Mouse (Mus musculus) midbrain, embryonic 14.5 days (tissue): ENCODE measurements around the gene Fam160b1. TPM values are rescaled to one million over a fixed set of nuclear protein-coding genes. Genes with fewer than 3 reads are reported as not detected.

ENCODE experiments used
- ATAC-seq: fragments of 200-750 bp; cut with Nextera tagmentation; 2 replicates; pipeline ENCODE4 v1.8.0; 2017; ENCODE audit warnings: moderate number of reproducible peaks, moderate library complexity; ENCODE audit not compliant: low FRiP score, low TSS enrichment
- DNase-seq: peaks from one replicate; pipeline ENCODE4 v3.0.0-alpha.2; 2015
- H3K27ac ChIP-seq: fragments of 300-500 bp; sonication (generic); replicated peaks from 2 replicates; pipeline ENCODE4 v1.5.1; 2014; ENCODE audit warnings: mild to moderate bottlenecking, low read depth, low read length, moderate library complexity
- H3K27me3 ChIP-seq: fragments of 300-500 bp; sonication (generic); 2 replicates; pipeline ENCODE4 v1.6.1; 2014; ENCODE audit warnings: low read length, control low read depth, mixed read lengths; ENCODE audit not compliant: control insufficient read depth, insufficient read depth
- H3K36me3 ChIP-seq: fragments of 300-500 bp; sonication (generic); 2 replicates; pipeline ENCODE4 v1.6.1; 2014; ENCODE audit warnings: low read length, control low read depth; ENCODE audit not compliant: control insufficient read depth, insufficient read depth
- H3K4me1 ChIP-seq: fragments of 300-500 bp; sonication (generic); 2 replicates; pipeline ENCODE4 v1.6.1; 2014; ENCODE audit warnings: mild to moderate bottlenecking, antibody characterized with exemption, low read length, control low read depth; ENCODE audit not compliant: control insufficient read depth, insufficient read depth
- H3K4me2 ChIP-seq: fragments of 300-500 bp; sonication (generic); 2 replicates; pipeline ENCODE4 v1.6.1; 2014; ENCODE audit warnings: mild to moderate bottlenecking, low read length, moderate library complexity
- H3K4me3 ChIP-seq: fragments of 300-500 bp; sonication (generic); replicated peaks from 2 replicates; pipeline ENCODE4 v1.5.1; 2014; ENCODE audit warnings: low read depth, low read length
- H3K9ac ChIP-seq: fragments of 300-500 bp; sonication (generic); replicated peaks from 2 replicates; pipeline ENCODE4 v1.6.1; 2014; ENCODE audit warnings: mild to moderate bottlenecking, low read length, moderate library complexity
- H3K9me3 ChIP-seq: fragments of 300-500 bp; sonication (generic); 2 replicates; pipeline ENCODE4 v1.6.1; 2016; ENCODE audit warnings: low read length, control low read depth, mixed read lengths; ENCODE audit not compliant: control insufficient read depth
- WGBS: fragments of 180-500 bp; shearing (Covaris S2); extraction: QIAGEN DNeasy Blood & Tissue Kit; methylation state at CpG from one replicate; pipeline ENCODE4 v1.1.7; 2014; 5-methylcytosine and 5-hydroxymethylcytosine counted together
- polyA plus RNA-seq: library from polyadenylated mRNA; unstranded; fragments of >200 nt; fragmentation: Nextera tagmentation; extraction: Ambion mirVana; gene quantifications from 2 replicates; pipeline ENCODE4 v1.2.1, GENCODE M21; 2014

Gene Fam160b1
- polyA plus RNA-seq, 1 experiment from 2014 or later: 18.6 TPM

DNA sequence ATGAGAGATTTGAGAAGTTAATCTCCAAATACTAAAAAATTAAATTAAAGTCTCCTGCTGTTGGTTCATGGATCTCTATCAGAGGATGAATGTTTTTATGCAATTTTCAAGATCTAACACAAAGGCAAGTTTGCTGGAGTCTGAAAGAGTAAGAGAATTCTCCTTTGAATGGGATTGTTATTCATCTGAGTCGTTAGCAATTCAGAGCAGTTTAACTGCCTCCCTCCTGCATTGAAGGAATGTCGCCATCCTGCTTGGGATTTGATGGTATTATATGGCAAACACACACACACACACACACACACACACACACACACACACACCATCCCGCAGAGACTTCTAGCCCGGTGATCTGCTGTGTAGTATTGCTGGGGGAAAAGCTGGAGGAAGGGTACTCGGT is 6.1 kb downstream of the Fam160b1 start:
- H3K9me3 ChIP-seq: no peaks in the 10 kb centered on the region
- peaks cover 27% of the 10 kb centered on the region for H3K36me3 ChIP-seq
- DNase-seq (no peak), ATAC-seq (no peak)
- H3K9ac ChIP-seq: no peak overlapping the region
- H3K27ac ChIP-seq: no peak overlapping the region
- no peak overlapping the region for H3K4me2 ChIP-seq
- peaks cover 44% of the 10 kb centered on the region for H3K4me1 ChIP-seq
- H3K27me3 ChIP-seq: no peaks in the 10 kb centered on the region
- WGBS: 16% methylated on average over 5 of the region's 5 CpGs
- H3K4me3 ChIP-seq: no peak overlapping the region

DNA sequence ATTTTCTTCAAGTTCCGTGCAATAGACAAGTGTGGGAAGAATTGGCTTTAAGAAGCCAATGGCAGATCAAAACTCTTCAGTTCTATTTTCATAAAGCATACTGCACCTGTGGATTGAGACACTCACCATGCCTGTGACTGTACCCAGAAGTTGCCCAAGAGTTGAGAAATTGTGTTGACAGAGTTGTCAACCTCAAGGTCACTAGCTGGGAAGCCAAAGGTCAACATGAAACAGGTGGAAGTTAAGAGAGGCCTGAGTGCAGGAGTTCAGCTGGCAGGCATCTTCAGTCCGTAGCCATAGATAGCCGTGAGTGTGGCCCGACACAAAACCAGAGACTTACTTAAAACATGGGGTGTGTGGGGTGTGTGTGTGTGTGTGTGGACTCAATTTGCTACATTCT is 6.7 kb downstream of the Fam160b1 start:
- DNase-seq (no peak), ATAC-seq (no peak)
- no peak overlapping the region for H3K9ac ChIP-seq
- no peaks in the 10 kb centered on the region for H3K9me3 ChIP-seq
- H3K36me3 ChIP-seq: peaks cover 32% of the 10 kb centered on the region
- 83% methylated on average over 4 of the region's 4 CpGs for WGBS
- H3K27ac ChIP-seq: no peak overlapping the region
- peaks cover 41% of the 10 kb centered on the region for H3K4me1 ChIP-seq
- no peaks in the 10 kb centered on the region for H3K27me3 ChIP-seq
- no peak overlapping the region for H3K4me2 ChIP-seq
- H3K4me3 ChIP-seq: no peak overlapping the region

DNA sequence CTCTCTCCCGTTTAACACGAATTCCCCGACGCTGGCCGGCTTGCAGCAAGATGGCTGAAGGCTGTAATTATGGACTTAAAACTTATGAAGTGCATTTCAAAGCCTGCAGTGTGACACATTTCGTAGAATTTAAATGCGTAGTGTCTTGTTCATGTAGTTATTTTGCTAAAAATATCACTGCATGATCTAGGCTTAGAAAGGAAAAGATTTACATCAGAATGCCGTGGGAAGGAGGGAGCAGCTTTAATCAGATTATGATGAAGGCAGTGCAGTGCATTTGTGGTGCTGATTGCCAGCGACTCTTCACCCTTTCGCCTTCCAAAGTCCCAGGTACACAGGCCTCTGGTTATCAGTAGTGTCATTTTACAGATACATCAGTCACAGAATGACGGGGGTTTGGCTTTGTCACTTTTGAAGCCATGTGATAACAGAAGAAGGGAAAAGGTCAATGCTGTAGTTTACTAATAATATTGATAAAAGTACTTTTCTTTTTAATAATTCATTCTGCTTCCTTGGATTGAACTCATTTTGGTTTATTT is 7.4 kb downstream of the Fam160b1 start:
- Histone ChIP-seq H3K36me3 (peaks cover 40% of the 10 kb centered on the region), H3K4me3 (no peak overlapping the region), H3K9me3 (no peaks in the 10 kb centered on the region), H3K9ac (no peak overlapping the region), H3K27me3 (no peaks in the 10 kb centered on the region), H3K4me1 (peaks cover 35% of the 10 kb centered on the region), H3K27ac (no peak overlapping the region), H3K4me2 (no peak overlapping the region)
- ATAC-seq (no peak), DNase-seq (no peak)
- 54% methylated on average over 11 of the region's 11 CpGs for WGBS

DNA sequence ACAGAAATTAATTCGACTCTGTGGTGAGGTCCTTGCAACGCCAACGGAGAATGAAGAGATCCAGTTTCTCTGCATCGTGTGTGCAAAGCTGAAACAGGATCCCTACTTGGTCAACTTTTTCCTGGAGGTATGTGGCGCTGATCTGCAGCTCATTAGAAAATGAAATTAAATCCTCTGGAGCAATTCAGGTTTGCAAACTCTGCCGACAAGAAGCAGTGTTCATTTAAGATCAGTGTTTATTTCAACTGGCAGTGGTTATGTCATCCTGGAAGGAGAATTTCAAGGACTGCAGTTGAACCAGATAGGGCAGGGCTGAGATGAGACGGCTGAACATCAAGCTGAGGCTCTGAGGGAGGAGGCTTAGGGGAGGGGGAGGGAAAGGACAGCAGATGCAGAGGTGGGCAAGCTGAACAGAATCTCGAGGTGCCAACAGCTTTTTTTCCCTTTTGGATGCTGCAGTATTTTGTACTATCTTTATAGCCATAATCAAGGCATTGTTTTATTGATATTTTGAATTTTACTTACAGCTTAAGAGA is 12.9 kb downstream of the Fam160b1 start:
- no peak overlapping the region for H3K4me2 ChIP-seq
- H3K9me3 ChIP-seq: no peaks in the 10 kb centered on the region
- H3K4me3 ChIP-seq: no peak overlapping the region
- no peaks in the 10 kb centered on the region for H3K27me3 ChIP-seq
- DNase-seq: no peak
- H3K27ac ChIP-seq: no peak overlapping the region
- WGBS: 88% methylated on average over 8 of the region's 8 CpGs
- H3K36me3 ChIP-seq: peaks cover 91% of the 10 kb centered on the region
- H3K9ac ChIP-seq: no peak overlapping the region
- no peaks in the 10 kb centered on the region for H3K4me1 ChIP-seq
- no peak for ATAC-seq

DNA sequence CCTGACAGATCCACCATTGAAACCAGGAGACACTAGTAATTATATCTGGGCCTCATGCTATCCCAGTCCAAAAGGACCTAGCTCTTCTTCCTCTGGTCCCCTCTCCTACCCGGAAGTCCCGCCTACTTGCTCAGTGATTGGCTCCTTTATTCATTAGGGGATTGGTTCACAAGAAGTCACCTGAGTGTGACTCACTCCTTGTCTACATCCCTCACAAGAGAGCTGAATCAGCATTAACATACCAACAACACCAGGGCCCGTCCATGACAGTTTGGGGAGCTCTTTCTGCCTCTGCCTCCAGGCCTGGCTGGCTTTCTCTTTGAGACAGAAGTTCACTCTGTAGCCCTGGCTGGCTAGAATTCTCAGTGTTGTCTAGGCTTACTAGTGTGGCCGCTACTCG is 14.7 kb downstream of the Fam160b1 start:
- H3K36me3 ChIP-seq: peaks cover 97% of the 10 kb centered on the region

DNA sequence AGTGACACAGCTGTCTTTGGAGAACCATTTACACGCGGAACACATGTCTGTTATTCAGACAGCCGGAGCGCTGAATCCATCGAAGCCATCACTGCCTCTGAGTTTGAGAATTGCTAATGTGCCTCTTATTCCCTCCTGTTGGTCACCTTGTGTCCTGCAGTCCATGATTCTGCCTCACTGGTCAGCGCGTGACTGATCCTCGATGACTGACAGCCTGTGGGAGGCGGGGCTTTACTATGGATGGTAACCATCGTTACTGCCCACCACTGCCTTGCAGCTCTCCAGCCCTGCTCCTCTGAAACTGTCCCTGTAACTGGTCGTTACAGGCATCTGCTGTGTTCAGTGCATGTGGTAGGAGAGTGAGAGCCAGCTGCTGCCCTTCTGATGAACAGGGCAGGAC is 15.3 kb downstream of the Fam160b1 start:
- Histone ChIP-seq H3K27me3 (no peaks in the 10 kb centered on the region), H3K9ac (no peak overlapping the region), H3K4me1 (no peaks in the 10 kb centered on the region), H3K27ac (no peak overlapping the region), H3K4me2 (no peak overlapping the region), H3K36me3 (peaks cover 97% of the 10 kb centered on the region), H3K9me3 (no peaks in the 10 kb centered on the region), H3K4me3 (no peak overlapping the region)
- WGBS: 89% methylated on average over 11 of the region's 11 CpGs
- DNase-seq (no peak), ATAC-seq (no peak)

More for the DNA sequence above, 14.7 kb downstream of the Fam160b1 start:
- H3K9me3 ChIP-seq: no peaks in the 10 kb centered on the region
- no peak overlapping the region for H3K27ac ChIP-seq
- no peak for DNase-seq
- H3K4me1 ChIP-seq: no peaks in the 10 kb centered on the region
- H3K4me2 ChIP-seq: no peak overlapping the region
- no peaks in the 10 kb centered on the region for H3K27me3 ChIP-seq
- no peak overlapping the region for H3K9ac ChIP-seq
- 85% methylated on average over 5 of the region's 5 CpGs for WGBS
- H3K4me3 ChIP-seq: no peak overlapping the region
- ATAC-seq: no peak

DNA sequence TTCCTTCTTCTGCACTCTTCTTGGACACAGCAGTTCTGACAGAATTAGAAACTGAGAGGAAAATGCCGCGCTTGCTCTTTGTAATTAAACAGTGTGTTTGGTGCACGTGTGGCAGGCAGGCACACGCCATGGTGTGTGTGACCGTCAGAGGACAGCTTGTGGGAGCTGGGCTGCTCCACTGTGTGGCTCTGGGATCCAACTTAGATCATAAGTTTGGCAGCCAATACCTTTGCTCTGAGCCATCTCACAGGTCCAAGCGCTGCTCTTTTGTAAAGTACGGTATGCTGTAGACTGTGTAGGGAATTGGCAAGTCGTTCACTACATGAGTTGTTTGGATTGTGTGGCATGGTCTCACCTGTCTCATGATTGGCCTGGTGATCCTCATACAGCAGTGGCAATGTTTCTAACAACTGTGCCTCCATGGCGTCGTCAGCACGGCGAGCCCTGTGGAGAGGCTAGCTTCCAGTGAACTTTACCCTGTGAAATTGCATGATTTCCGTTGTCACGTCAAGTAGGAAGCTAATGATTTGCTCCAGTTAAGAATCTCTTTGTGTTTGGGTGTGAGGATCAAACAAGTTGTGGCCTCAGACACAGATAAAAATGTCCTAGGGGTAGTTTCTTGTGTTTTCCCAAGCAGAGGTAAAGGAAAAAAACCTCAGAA is 16.7 kb downstream of the Fam160b1 start:
- no peak overlapping the region for H3K27ac ChIP-seq
- H3K4me2 ChIP-seq: no peak overlapping the region
- ATAC-seq (no peak), DNase-seq (no peak)
- H3K9me3 ChIP-seq: no peaks in the 10 kb centered on the region
- H3K9ac ChIP-seq: no peak overlapping the region
- 96% methylated on average over 14 of the region's 14 CpGs for WGBS
- H3K36me3 ChIP-seq: peaks cover 96% of the 10 kb centered on the region
- H3K4me1 ChIP-seq: no peaks in the 10 kb centered on the region
- H3K27me3 ChIP-seq: no peaks in the 10 kb centered on the region
- H3K4me3 ChIP-seq: no peak overlapping the region

DNA sequence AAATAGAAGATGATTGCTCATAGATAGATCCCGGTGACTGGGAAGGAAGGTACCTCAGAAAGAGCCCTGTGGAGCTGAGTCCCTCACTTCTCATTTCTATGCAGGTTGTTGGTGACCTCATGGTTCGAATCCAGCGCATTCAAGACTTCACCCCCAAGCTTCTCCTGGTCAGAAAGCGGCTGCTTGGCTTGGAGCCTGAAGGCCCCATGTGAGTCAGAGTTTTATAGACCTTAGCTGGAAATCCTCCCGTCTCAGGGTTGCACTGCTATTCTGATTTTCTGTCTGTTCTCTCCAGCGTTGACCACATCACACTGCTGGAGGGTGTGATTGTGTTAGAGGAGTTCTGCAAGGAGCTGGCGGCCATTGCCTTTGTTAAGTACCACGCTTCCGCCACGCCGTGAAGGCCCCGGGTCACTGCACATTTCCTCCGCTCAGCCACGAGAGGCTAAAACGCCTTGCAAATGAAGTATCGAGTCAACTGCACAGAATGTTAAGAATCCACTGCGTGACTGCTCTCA is 25.8 kb downstream of the Fam160b1 start:
- no peak for DNase-seq
- Histone ChIP-seq H3K4me2 (no peak overlapping the region), H3K9ac (no peak overlapping the region), H3K9me3 (no peaks in the 10 kb centered on the region), H3K27me3 (no peaks in the 10 kb centered on the region), H3K27ac (no peak overlapping the region), H3K4me3 (no peak overlapping the region), H3K4me1 (no peaks in the 10 kb centered on the region), H3K36me3 (peaks cover 82% of the 10 kb centered on the region)
- no peak for ATAC-seq
- WGBS: 91% methylated on average over 17 of the region's 17 CpGs

DNA sequence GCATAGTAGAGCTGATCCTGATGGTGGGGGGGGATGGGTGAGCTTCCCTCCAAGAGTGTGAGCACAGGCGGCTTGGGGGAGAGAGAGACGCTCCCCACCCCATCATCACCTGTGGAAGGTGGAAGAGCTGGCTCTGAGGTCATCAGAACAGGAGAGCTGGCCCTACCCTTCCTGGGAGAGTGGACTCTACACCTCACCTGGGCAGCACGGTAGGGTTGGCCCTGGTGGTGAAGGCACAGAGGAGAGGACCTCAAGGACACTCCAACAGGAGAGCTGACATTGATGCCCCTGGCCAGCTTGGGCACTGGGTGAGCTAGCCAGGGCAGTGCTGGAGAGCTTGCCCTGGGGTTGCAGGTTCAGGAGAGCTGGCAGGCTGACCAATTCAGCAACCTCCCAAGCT is 31.1 kb downstream of the Fam160b1 start:
- no peaks in the 10 kb centered on the region for H3K4me1 ChIP-seq
- no peaks in the 10 kb centered on the region for H3K9me3 ChIP-seq
- H3K4me3 ChIP-seq: no peak overlapping the region
- H3K9ac ChIP-seq: no peak overlapping the region
- no peaks in the 10 kb centered on the region for H3K27me3 ChIP-seq
- H3K27ac ChIP-seq: no peak overlapping the region
- no peak for ATAC-seq
- DNase-seq: no peak
- peaks cover 31% of the 10 kb centered on the region for H3K36me3 ChIP-seq
- H3K4me2 ChIP-seq: no peak overlapping the region
- 98% methylated on average over 3 of the region's 3 CpGs for WGBS
